Mouse (Mus musculus) thymus, adult 2 months (tissue): ENCODE measurements around the gene Wdr24. TPM values are rescaled to one million over a fixed set of nuclear protein-coding genes. Genes with fewer than 3 reads are reported as not detected.

Source experiments
- DNase-seq: peaks from one replicate; pipeline ENCODE4 v3.0.0; 2021
- H3K27ac ChIP-seq: fragments of 200-500 bp; 2 replicates; pipeline ENCODE4 v1.5.1; 2012; ENCODE audit warnings: low read length, control low read depth; ENCODE audit not compliant: control insufficient read depth, insufficient read depth
- H3K27me3 ChIP-seq: fragments of 200-500 bp; 2 replicates; pipeline ENCODE4 v1.6.1; 2012; ENCODE audit warnings: mild to moderate bottlenecking, low read length, moderate library complexity, mixed read lengths; ENCODE audit not compliant: control insufficient read depth, insufficient read depth
- H3K36me3 ChIP-seq: fragments of 200-500 bp; 2 replicates; pipeline ENCODE4 v1.6.1; 2012; ENCODE audit warnings: mild to moderate bottlenecking, low read length, moderate library complexity; ENCODE audit not compliant: control insufficient read depth, insufficient read depth
- H3K4me1 ChIP-seq: fragments of 200-500 bp; replicated peaks from 2 replicates; pipeline ENCODE4 v1.6.1; 2012; ENCODE audit warnings: low read length; ENCODE audit not compliant: control insufficient read depth, insufficient read depth
- H3K4me3 ChIP-seq: fragments of 200-500 bp; 2 replicates; pipeline ENCODE4 v1.5.1; 2012; ENCODE audit warnings: mild to moderate bottlenecking, low read length, control low read depth, moderate library complexity; ENCODE audit not compliant: control insufficient read depth, insufficient read depth
- CTCF ChIP-seq: fragments of 200-500 bp; IDR thresholded peaks from 2 replicates; pipeline ENCODE4 v1.5.1; 2012; ENCODE audit warnings: mild to moderate bottlenecking, control low read depth, low read length, moderate library complexity, borderline replicate concordance; ENCODE audit not compliant: control insufficient read depth, poor library complexity, insufficient read depth; ENCODE audit errors: extremely low read depth
- POLR2A ChIP-seq: fragments of 200-500 bp; IDR thresholded peaks from 2 replicates; pipeline ENCODE4 v1.6.1; 2012; ENCODE audit warnings: mild to moderate bottlenecking, low read length, control low read depth, moderate library complexity; ENCODE audit not compliant: control insufficient read depth, poor library complexity, insufficient read depth; ENCODE audit errors: extremely low read depth
- WGBS: fragments of 180-500 bp; shearing (Covaris S2); methylation state at CpG from one replicate; pipeline ENCODE4 v1.1.7; 2018; 5-methylcytosine and 5-hydroxymethylcytosine counted together
- polyA plus RNA-seq: library from polyadenylated mRNA; depleted of rRNA; stranded (reverse); fragments of >200 nt; gene quantifications from 2 replicates; pipeline ENCODE4 v1.2.3, GENCODE M21; 2012; rRNA removed

Wdr24 gene
- polyA plus RNA-seq, 1 experiment: 89.1 TPM

DNA sequence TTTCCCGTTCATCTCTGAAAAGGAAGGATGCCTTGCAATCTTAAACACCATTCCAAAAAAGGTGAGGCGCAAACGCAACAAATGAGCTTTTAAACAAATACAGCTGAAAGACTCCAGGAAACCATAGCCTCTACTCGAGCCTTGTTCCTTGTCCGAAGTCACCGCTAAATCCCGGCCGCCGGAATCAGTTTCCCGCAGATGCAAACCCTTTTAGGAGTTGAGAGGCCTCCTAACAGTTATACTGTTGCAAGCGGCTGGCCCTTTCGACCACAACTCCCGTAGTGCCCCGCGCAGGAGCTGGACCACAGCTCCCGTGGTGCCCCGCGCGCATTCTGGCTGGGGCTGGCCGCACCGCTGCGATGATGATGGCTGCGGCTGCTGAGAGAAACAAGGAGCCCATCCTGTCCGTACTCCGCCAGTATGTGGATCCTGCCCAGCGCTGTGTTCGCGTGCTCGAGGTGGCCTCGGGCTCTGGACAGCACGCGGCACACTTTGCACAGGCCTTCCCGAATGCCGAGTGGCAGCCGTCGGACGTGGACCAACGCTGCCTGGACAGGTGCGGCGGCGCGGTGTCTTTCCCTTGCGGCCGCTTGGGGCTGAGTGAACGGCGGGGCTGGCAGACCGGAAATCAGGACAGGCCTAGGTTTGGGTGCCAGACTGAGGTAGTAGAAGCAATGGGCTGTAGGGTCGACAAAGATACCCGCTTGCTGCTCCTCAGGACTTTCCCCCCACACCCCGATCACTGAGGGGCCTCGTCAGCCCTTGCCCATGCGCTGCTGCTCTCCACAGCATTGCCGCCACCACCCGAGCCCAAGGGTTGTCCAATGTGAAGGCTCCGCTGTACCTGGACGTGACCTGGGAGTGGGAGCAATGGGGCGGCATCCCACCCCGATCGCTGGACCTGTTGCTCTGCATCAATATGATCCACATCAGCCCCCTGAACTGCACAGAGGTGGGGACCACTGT lies 52.0 kb downstream of the Wdr24 start:
- peak overlapping the region; percentile 64 for H3K27ac ChIP-seq
- peak; percentile 50 for TF ChIP-seq POLR2A
- 0 out of 2 replicates have a peak, but pooled peaks have one; percentile 47 for TF ChIP-seq CTCF
- peak overlapping the region; percentile 88 for H3K4me3 ChIP-seq
- no peaks in the 10 kb centered on the region for H3K36me3 ChIP-seq
- H3K27me3 ChIP-seq: no peaks in the 10 kb centered on the region
- peaks cover 17% of the 10 kb centered on the region for H3K4me1 ChIP-seq
- peak; percentile 85 for DNase-seq
- WGBS: 1% methylated on average over 59 of the region's 59 CpGs

DNA sequence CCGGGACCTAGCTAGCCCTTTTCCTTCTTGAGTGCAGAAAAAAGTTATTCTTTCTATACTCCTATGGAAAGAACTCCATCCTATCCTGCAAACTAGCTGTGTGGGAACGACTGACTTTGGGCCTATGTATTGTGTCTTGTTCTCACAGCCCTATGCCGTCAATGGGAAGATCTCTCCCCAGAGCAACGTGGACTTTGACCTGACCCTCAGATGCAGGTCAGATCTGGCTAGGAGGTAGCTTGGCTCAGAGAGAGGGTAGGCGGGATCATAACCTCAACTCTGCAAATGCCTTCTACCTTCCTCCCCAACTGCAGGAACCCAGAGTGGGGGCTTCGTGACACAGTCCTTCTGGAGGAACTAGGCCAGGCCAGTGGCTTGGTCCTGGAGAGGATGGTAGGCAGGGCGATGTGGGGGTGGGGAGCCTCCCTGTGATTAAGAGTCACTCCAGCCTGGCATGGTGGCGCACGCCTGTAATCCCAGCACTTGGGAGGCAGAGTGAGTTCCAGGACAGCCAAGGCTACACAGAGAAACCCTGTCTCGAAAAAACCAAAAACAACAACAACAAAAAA lies 53.0 kb downstream of the Wdr24 start:
- TF ChIP-seq POLR2A (no peak), CTCF (no peak)
- Histone ChIP-seq H3K4me1 (peaks cover 17% of the 10 kb centered on the region), H3K27ac (no peak overlapping the region), H3K4me3 (no peak overlapping the region), H3K27me3 (no peaks in the 10 kb centered on the region), H3K36me3 (no peaks in the 10 kb centered on the region)
- WGBS: 87% methylated on average over 10 of the region's 10 CpGs
- DNase-seq: no peak

DNA sequence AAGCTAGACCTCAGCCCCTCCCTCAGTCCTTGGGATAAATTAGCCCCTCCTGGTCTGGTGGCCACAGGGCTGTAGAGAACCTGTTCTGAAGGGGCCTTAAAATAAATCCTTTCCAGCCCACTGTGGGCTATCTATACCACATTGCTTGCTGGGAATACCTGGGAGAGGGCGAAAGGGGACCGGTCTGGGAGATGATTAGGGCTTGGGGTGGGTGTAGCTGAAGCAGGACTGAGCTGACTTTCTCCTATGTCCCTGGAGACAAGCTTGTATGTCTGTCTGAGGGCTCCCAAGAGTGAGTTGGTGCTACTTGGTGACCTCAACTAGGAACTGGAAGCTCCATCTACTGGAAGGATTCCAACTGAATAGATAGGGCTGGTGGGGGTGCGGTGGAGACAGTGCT lies 53.6 kb downstream of the Wdr24 start:
- H3K36me3 ChIP-seq: no peaks in the 10 kb centered on the region
- TF ChIP-seq POLR2A: no peak
- no peak for TF ChIP-seq CTCF
- H3K27ac ChIP-seq: no peak overlapping the region
- H3K27me3 ChIP-seq: no peaks in the 10 kb centered on the region
- no peak for DNase-seq
- no peak overlapping the region for H3K4me3 ChIP-seq
- peaks cover 17% of the 10 kb centered on the region for H3K4me1 ChIP-seq
- WGBS: 94% methylated on average over 3 of the region's 3 CpGs

DNA sequence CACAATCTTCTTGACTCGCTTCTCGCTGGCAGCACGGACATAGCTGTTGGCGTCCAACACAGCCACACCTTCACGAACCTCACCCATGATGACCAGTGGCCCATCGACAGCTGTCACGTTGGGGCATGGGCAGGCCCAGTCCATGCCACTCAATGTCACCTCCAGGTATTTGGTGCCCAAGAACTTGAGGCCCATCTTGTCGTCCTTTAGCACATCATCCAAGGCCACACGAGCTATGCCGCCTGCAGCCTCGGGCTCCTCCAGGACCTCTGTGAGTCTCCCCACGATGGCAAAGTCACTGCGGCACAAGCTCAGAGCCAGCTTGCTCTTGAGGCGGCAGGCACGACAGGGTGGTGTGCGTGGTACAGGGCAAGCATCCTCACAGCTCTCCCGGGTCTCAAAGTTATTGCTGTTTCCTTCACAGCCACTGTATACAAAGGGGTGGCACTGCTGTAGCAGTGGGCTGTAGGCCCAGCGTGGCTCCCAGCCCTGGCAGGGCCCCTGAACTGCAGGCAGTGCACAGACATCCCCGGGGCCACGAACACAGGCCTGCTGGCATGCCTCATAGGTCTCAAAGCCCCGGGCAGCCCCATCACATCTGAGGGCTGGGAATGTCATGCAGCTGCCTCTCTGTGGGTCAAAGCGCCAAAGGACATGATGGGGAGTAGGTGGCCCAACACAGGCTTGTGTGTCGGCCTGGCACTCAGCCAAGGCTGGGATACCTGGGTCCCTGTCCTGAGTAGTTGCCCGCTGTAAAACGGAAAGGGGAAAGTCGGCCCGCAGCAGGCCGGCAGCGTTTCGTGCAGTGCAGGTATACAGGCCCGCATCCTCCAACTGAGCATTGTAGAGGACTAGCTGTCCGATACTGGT lies 54.5 kb downstream of the Wdr24 start:
- Histone ChIP-seq H3K27me3 (no peaks in the 10 kb centered on the region), H3K4me3 (no peak overlapping the region), H3K4me1 (peaks cover 17% of the 10 kb centered on the region), H3K27ac (no peak overlapping the region), H3K36me3 (no peaks in the 10 kb centered on the region)
- no peak for TF ChIP-seq POLR2A
- no peak for TF ChIP-seq CTCF
- no peak for DNase-seq
- WGBS: 97% methylated on average over 32 of the region's 32 CpGs

Other genes with a start within 250 kb of the Wdr24 start
- 25.2 and 25.8 TPM in 2 replicates for gene Lmf1, start 244.5 kb upstream of the Wdr24 start, polyA plus RNA-seq
- gene Gng13, start 106.5 kb upstream of the Wdr24 start, polyA plus RNA-seq: 0.54 and 1.2 TPM in 2 replicates
- 36.7 and 49.5 TPM in 2 replicates for gene Chtf18, start 96.2 kb upstream of the Wdr24 start, polyA plus RNA-seq
- gene Rpusd1, start 96.0 kb upstream of the Wdr24 start, polyA plus RNA-seq: 68.6 and 69.2 TPM in 2 replicates
- gene Mslnl, start 87.6 kb upstream of the Wdr24 start, polyA plus RNA-seq: 0.68 and 0.69 TPM in 2 replicates
- 16.4 and 23.6 TPM in 2 replicates for gene Msln, start 69.2 kb upstream of the Wdr24 start, polyA plus RNA-seq
- gene Narfl, start 49.9 kb upstream of the Wdr24 start, polyA plus RNA-seq: 29.1 and 33.5 TPM in 2 replicates
- 73.9 and 80.3 TPM in 2 replicates for gene Haghl, start 38.0 kb upstream of the Wdr24 start, polyA plus RNA-seq
- gene Ccdc78, start 37.0 kb upstream of the Wdr24 start, polyA plus RNA-seq: 0.27 and 0.48 TPM in 2 replicates
- gene Fam173a, start 30.7 kb upstream of the Wdr24 start, polyA plus RNA-seq: 141 and 162 TPM in 2 replicates
- 1.1 TPM in 1 of 2 replicates, not detected in the other for gene AC134908.4, start 28.0 kb upstream of the Wdr24 start, polyA plus RNA-seq
- gene Metrn, start 26.5 kb upstream of the Wdr24 start, polyA plus RNA-seq: 171 and 243 TPM in 2 replicates
- gene Fbxl16, start 14.5 kb upstream of the Wdr24 start, polyA plus RNA-seq: 0.59 and 0.61 TPM in 2 replicates
- 78.1 and 83.2 TPM in 2 replicates for gene Jmjd8, start 5.2 kb downstream of the Wdr24 start, polyA plus RNA-seq
- gene Stub1, start 9.8 kb downstream of the Wdr24 start, polyA plus RNA-seq: 162 and 190 TPM in 2 replicates
- gene Rhbdl1, start 13.7 kb downstream of the Wdr24 start, polyA plus RNA-seq: 20.6 and 29.2 TPM in 2 replicates
- gene Gm20683, start 18.1 kb downstream of the Wdr24 start, polyA plus RNA-seq: 125 and 126 TPM in 2 replicates
- gene Rhot2, start 21.2 kb downstream of the Wdr24 start, polyA plus RNA-seq: 192 and 206 TPM in 2 replicates
- 107 and 133 TPM in 2 replicates for gene Wdr90, start 37.9 kb downstream of the Wdr24 start, polyA plus RNA-seq
- gene Mcrip2, start 45.1 kb downstream of the Wdr24 start, polyA plus RNA-seq: 52.1 and 54.6 TPM in 2 replicates
- gene Mettl26, start 51.4 kb downstream of the Wdr24 start, polyA plus RNA-seq: 77.3 and 82.3 TPM in 2 replicates
- gene Wfikkn1, start 57.2 kb downstream of the Wdr24 start, polyA plus RNA-seq: 2.9 and 3.7 TPM in 2 replicates
- gene Rab40c, start 96.1 kb downstream of the Wdr24 start, polyA plus RNA-seq: 43.5 and 57.6 TPM in 2 replicates
- gene Pigq, start 121.3 kb downstream of the Wdr24 start, polyA plus RNA-seq: 133 and 134 TPM in 2 replicates
- 0.51 and 0.62 TPM in 2 replicates for gene Nhlrc4, start 121.3 kb downstream of the Wdr24 start, polyA plus RNA-seq
- 0.06 and 0.19 TPM in 2 replicates for gene A930017K11Rik, start 128.9 kb downstream of the Wdr24 start, polyA plus RNA-seq
- gene Capn15, start 162.2 kb downstream of the Wdr24 start, polyA plus RNA-seq: 80.7 and 82.6 TPM in 2 replicates
- gene Rab11fip3, start 245.9 kb downstream of the Wdr24 start, polyA plus RNA-seq: 25.2 and 26.2 TPM in 2 replicates